Mouse (Mus musculus): ENCODE results near the gene Ptger3. TPM values are rescaled to one million over a fixed set of nuclear protein-coding genes. Genes with fewer than 3 reads are reported as not detected.

Gene Ptger3
- 0.17 TPM for polyA plus RNA-seq (2014; fragmentation: Illumina TruSeq; extraction: RNeasy Lipid Tissue Mini Kit (QIAGEN cat#74804); ENCODE audit: low read depth, low replicate concordance)

GRCm38 (mm10) chr3:157566725-157567565 lies at the start of gene Ptger3:
TSS of gene Ptger3 (plus strand) at chr3:157566892.

GRCm38 (mm10) chr3:157533964-157534785 lies 32.5 kb upstream of the Ptger3 start, which contains the start of gene Zranb2:
TSS of gene Zranb2 (plus strand) at chr3:157534160.

Other genes with a start within 250 kb of the Ptger3 start
- 338 TPM for gene Zranb2, start 32.7 kb upstream of the Ptger3 start, polyA plus RNA-seq (2014; fragmentation: Illumina TruSeq; extraction: RNeasy Lipid Tissue Mini Kit (QIAGEN cat#74804); ENCODE audit: low read depth, low replicate concordance)